Comparison of ENCODE assay signal across 9 mouse cellular contexts in the genomic region with DNA sequence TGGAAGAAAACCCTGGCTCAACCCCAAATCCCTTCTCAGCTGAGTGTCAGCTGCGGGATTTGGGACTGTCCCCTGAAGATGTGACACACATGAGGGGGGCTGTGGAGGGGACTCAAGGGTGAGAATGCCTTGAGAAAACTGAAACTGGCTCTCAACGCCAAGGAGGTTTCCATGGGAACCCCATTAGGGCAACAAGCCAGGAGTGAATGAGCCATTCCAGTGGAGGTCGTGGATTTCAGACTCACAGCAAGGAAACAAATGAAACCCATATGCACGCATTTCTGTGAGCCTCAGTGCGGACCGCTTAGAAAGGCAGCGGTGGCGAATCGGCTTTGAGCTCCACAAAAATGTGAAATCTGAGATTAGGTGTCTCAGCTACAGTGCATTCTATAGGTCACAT. TPM values are rescaled to one million over a fixed set of nuclear protein-coding genes. Genes with fewer than 3 reads are reported as not detected.
DNase-seq lines count a peak whose midpoint lies in the region; ATAC-seq and TF ChIP-seq lines count a peak whose summit lies in the region.
"Had no signal": no experiment of that assay in that cellular context is flagged by ENCODE, and none has a peak within 500 bp of the region (broad histone marks: within the 10 kb centered on the region; RNA-seq: fewer than 3 reads in every experiment).

No protein-coding gene starts in this region.

- DNase-seq in gastrocnemius, adult 18-20 months (ENCODE audit: low spot score), result peak; percentile 16
- DNase-seq in gastrocnemius, postnatal 25 days, result no peak
- peak; percentile 28 for DNase-seq in urinary bladder, postnatal 14 days (ENCODE audit: low spot score)
- no peak for DNase-seq in urinary bladder, adult 2 months (ENCODE audit: low spot score)
- DNase-seq in heart, postnatal 14 days, result peak; percentile 30 to 53
- DNase-seq in lung, postnatal 0 days (ENCODE audit: low spot score), result peak; percentile 75

- TF ChIP-seq EP300 in lung, postnatal 0 days (IDR thresholded peaks at IDR 0.05), result no peak

- no peaks in the 10 kb centered on the region for H3K9me3 ChIP-seq in lung, postnatal 0 days (ENCODE audit: low read length)
- no peaks in the 10 kb centered on the region for H3K9me3 ChIP-seq in stomach, embryonic 16.5 days (replicated peaks; ENCODE audit: control insufficient read depth, low read length)

- no peak for TF ChIP-seq CTCF in lung, postnatal 0 days (IDR thresholded peaks at IDR 0.05)

- 31% methylated on average over 9 of the region's 9 CpGs for WGBS in lung, postnatal 0 days
- whole genome bisulfite sequencing in stomach, embryonic 16.5 days, result 45% methylated on average over 9 of the region's 9 CpGs

- no peak overlapping the region for H3K4me3 ChIP-seq in lung, postnatal 0 days (ENCODE audit: low read depth, low read length)
- H3K4me3 ChIP-seq in stomach, embryonic 16.5 days (replicated peaks; ENCODE audit: low read length), result no peak overlapping the region

- H3K36me3 ChIP-seq in lung, postnatal 0 days (ENCODE audit: insufficient read depth, low read length), result no peaks in the 10 kb centered on the region
- H3K36me3 ChIP-seq in stomach, embryonic 16.5 days (ENCODE audit: control insufficient read depth, insufficient read depth, low read length), result no peaks in the 10 kb centered on the region

- intact Hi-C loops in heart, postnatal 14 days (cut with DNase I), result no loop called here

- peaks cover 7% of the 10 kb centered on the region; the same call in 1 of the 2 replicates for H3K4me1 ChIP-seq in lung, postnatal 0 days (ENCODE audit: insufficient read depth, low read depth, low read length)
- H3K4me1 ChIP-seq in stomach, embryonic 16.5 days (ENCODE audit: control insufficient read depth, insufficient read depth, low read length), result peaks cover 14% of the 10 kb centered on the region; the same call in 1 of the 2 replicates

- H3K4me2 ChIP-seq in lung, postnatal 0 days (replicated peaks; ENCODE audit: low read depth, low read length), result no peak overlapping the region; the same call in 1 of the 2 replicates
- H3K4me2 ChIP-seq in stomach, embryonic 16.5 days (ENCODE audit: low read depth, low read length), result 0 out of 2 replicates have a peak overlapping the region, but pooled peaks have one; percentile 16

- H3K27ac ChIP-seq in lung, postnatal 0 days (ENCODE audit: low read length), result no peak overlapping the region
- peak overlapping the region; percentile 68; the same call in 1 of the 2 replicates for H3K27ac ChIP-seq in stomach, embryonic 16.5 days (ENCODE audit: low read length)

- no peak overlapping the region for H3K9ac ChIP-seq in lung, postnatal 0 days (replicated peaks; ENCODE audit: low read depth)
- H3K9ac ChIP-seq in stomach, embryonic 16.5 days (ENCODE audit: low read length), result no peak overlapping the region

- no peaks in the 10 kb centered on the region for H3K27me3 ChIP-seq in lung, postnatal 0 days (replicated peaks; ENCODE audit: insufficient read depth, low read length)
- no peaks in the 10 kb centered on the region for H3K27me3 ChIP-seq in stomach, embryonic 16.5 days (ENCODE audit: control insufficient read depth, insufficient read depth, low read length)

- peak; percentile 76 for ATAC-seq in lung, postnatal 0 days
- ATAC-seq in stomach, embryonic 16.5 days (ENCODE audit: insufficient read depth, low FRiP score), result peak; percentile 55
- no peak for ATAC-seq in monocyte, adult 5-6 weeks (replicated peaks; ENCODE audit: insufficient number of reproducible peaks, low FRiP score, low TSS enrichment, poor library complexity, severe bottlenecking)

RNA-seq across cellular contexts. Expression of gene Prss38, which starts 18.1 kb away (rescaled TPM):
- total RNA-seq in gastrocnemius, adult 18-20 months (2021), result not detected
- not detected for total RNA-seq in gastrocnemius, postnatal 25 days (2021)
- polyA plus RNA-seq in urinary bladder, adult 2 months (2012; rRNA removed), result 0.06 and 0.24 TPM in 2 replicates
- not detected for total RNA-seq in heart, postnatal 14 days (2021)
- not detected in 2 replicates for polyA plus RNA-seq in lung, postnatal 0 days (2015; fragmentation: Nextera tagmentation; extraction: Ambion mirVana)
- polyA plus RNA-seq in stomach, embryonic 16.5 days (2015; fragmentation: Nextera tagmentation; extraction: Ambion mirVana), result not detected in 2 replicates
- not detected in 3 replicates for total RNA-seq in monocyte, adult 5-6 weeks (2017)
- total RNA-seq: liver, adult 2 months had no signal
- polyA plus RNA-seq: liver, adult 2 months had no signal

RNA-seq across cellular contexts. Expression of gene Jmjd4, which starts 56.3 kb away (rescaled TPM):
- 1 to 10 TPM; 9.0 to 9.8 TPM for total RNA-seq in gastrocnemius, adult 18-20 months (2021)
- 1 to 10 TPM; 8.5 to 8.8 TPM for total RNA-seq in gastrocnemius, postnatal 25 days (2021)
- 5.3 and 5.9 TPM in 2 replicates for polyA plus RNA-seq in urinary bladder, adult 2 months (2012; rRNA removed)
- total RNA-seq in heart, postnatal 14 days (2021), result 10 to 100 TPM; 10.9 to 12.5 TPM
- polyA plus RNA-seq in lung, postnatal 0 days (2015; fragmentation: Nextera tagmentation; extraction: Ambion mirVana), result 5.5 and 5.7 TPM in 2 replicates
- polyA plus RNA-seq in stomach, embryonic 16.5 days (2015; fragmentation: Nextera tagmentation; extraction: Ambion mirVana), result 9.0 and 9.3 TPM in 2 replicates
- total RNA-seq in monocyte, adult 5-6 weeks (2017), result 4.3 to 8.3 TPM (median 5.5 TPM) in 3 replicates

RNA-seq across cellular contexts. Expression of gene Snap47, which starts 57.4 kb away (rescaled TPM):
- total RNA-seq in gastrocnemius, adult 18-20 months (2021), result 10 to 100 TPM; 23.9 to 24.2 TPM
- 10 to 100 TPM; 18.2 to 23.6 TPM for total RNA-seq in gastrocnemius, postnatal 25 days (2021)
- 61.7 and 66.2 TPM in 2 replicates for polyA plus RNA-seq in urinary bladder, adult 2 months (2012; rRNA removed)
- 10 to 100 TPM; 34.0 to 37.5 TPM for total RNA-seq in heart, postnatal 14 days (2021)
- polyA plus RNA-seq in lung, postnatal 0 days (2015; fragmentation: Nextera tagmentation; extraction: Ambion mirVana), result 54.0 and 56.7 TPM in 2 replicates
- 99.0 and 101 TPM in 2 replicates for polyA plus RNA-seq in stomach, embryonic 16.5 days (2015; fragmentation: Nextera tagmentation; extraction: Ambion mirVana)
- total RNA-seq in monocyte, adult 5-6 weeks (2017), result 5.6 to 17.7 TPM (median 6.0 TPM) in 3 replicates

Comparison
In these comparisons a context has a peak if more than half of its experiments do, and no peak if none do; other contexts are left out.
1. DNase-seq: peak in gastrocnemius, adult 18-20 months (single experiment), urinary bladder, postnatal 14 days (single experiment), heart, postnatal 14 days (2 of 2) and lung, postnatal 0 days (single experiment); none in gastrocnemius, postnatal 25 days (single experiment) and urinary bladder, adult 2 months (single experiment).